8 mouse cellular contexts compared by ENCODE assay signal in genomic region chr1:183296877-183297383, GRCm38 (mm10). TPM values are rescaled to one million over a fixed set of nuclear protein-coding genes. Genes with fewer than 3 reads are reported as not detected.
DNase-seq lines count a peak whose midpoint lies in the region; ATAC-seq lines count a peak whose summit lies in the region.

TSS of gene Brox (minus strand) at chr1:183297269.

- under 1% methylated on average over 39 of the region's 39 CpGs for WGBS in heart, embryonic 13.5 days
- WGBS in liver, embryonic 12.5 days (ENCODE audit: insufficient replicate concordance): under 1% methylated on average over 39 of the region's 39 CpGs
- under 1% methylated on average over 39 of the region's 39 CpGs for WGBS in stomach, embryonic 15.5 days

- H3K9me3 ChIP-seq in heart, embryonic 13.5 days: no peaks in the 10 kb centered on the region
- H3K9me3 ChIP-seq in liver, embryonic 12.5 days (replicated peaks): no peaks in the 10 kb centered on the region
- H3K9me3 ChIP-seq in stomach, embryonic 15.5 days: no peaks in the 10 kb centered on the region

- ATAC-seq in heart, embryonic 13.5 days (ENCODE audit: extremely low read depth, insufficient number of reproducible peaks, low FRiP score, low TSS enrichment): peak; percentile 83
- peak; percentile 88 for ATAC-seq in liver, embryonic 12.5 days
- ATAC-seq in stomach, embryonic 15.5 days (ENCODE audit: insufficient read depth, low FRiP score, low read depth): peak; percentile 89

- H3K27ac ChIP-seq in brown adipose tissue, adult 24 weeks (replicated peaks; ENCODE audit: low read depth, low read length): peak within 1 kb of the TSS; percentile 97
- H3K27ac ChIP-seq in heart, embryonic 13.5 days (replicated peaks): peak within 1 kb of the TSS; percentile 66
- peak within 1 kb of the TSS; percentile 81 for H3K27ac ChIP-seq in liver, embryonic 12.5 days
- peak within 1 kb of the TSS; percentile 58 for H3K27ac ChIP-seq in stomach, embryonic 15.5 days

- H3K4me2 ChIP-seq in heart, embryonic 13.5 days: peak within 1 kb of the TSS; percentile 69
- peak within 1 kb of the TSS; percentile 69 for H3K4me2 ChIP-seq in liver, embryonic 12.5 days
- peak within 1 kb of the TSS; percentile 58 for H3K4me2 ChIP-seq in stomach, embryonic 15.5 days

- H3K27me3 ChIP-seq in heart, embryonic 13.5 days (replicated peaks): no peaks in the 10 kb centered on the region
- H3K27me3 ChIP-seq in liver, embryonic 12.5 days (replicated peaks): no peaks in the 10 kb centered on the region
- H3K27me3 ChIP-seq in stomach, embryonic 15.5 days (replicated peaks): no peaks in the 10 kb centered on the region

- peak within 1 kb of the TSS; percentile 86 for H3K4me3 ChIP-seq in brown adipose tissue, adult 24 weeks (ENCODE audit: insufficient read depth, low read depth, low read length)
- peak within 1 kb of the TSS; percentile 58 for H3K4me3 ChIP-seq in heart, embryonic 13.5 days
- peak within 1 kb of the TSS; percentile 65 for H3K4me3 ChIP-seq in liver, embryonic 12.5 days
- H3K4me3 ChIP-seq in stomach, embryonic 15.5 days (replicated peaks): peak within 1 kb of the TSS; percentile 54

- H3K4me1 ChIP-seq in brown adipose tissue, adult 24 weeks (ENCODE audit: control insufficient read depth, insufficient read depth, insufficient read length, low read length): no peaks in the 10 kb centered on the region
- peaks cover 5% of the 10 kb centered on the region; the same call in 1 of the 2 replicates for H3K4me1 ChIP-seq in heart, embryonic 13.5 days
- peaks cover 8% of the 10 kb centered on the region; the same call in 1 of the 2 replicates for H3K4me1 ChIP-seq in liver, embryonic 12.5 days
- H3K4me1 ChIP-seq in stomach, embryonic 15.5 days: no peaks in the 10 kb centered on the region

- H3K9ac ChIP-seq in heart, embryonic 13.5 days: peak within 1 kb of the TSS; percentile 79
- peak within 1 kb of the TSS; percentile 74 for H3K9ac ChIP-seq in liver, embryonic 12.5 days
- peak within 1 kb of the TSS; percentile 22; the same call in 1 of the 2 replicates for H3K9ac ChIP-seq in stomach, embryonic 15.5 days

- DNase-seq in CD4-positive, CD25-positive, alpha-beta regulatory T cell, adult 2 months (ENCODE audit: low read depth, low spot score): peak; percentile 96
- DNase-seq in fat pad, adult 2 months (ENCODE audit: extremely low read depth, low read depth, low spot score): peak; percentile 19
- DNase-seq in kidney, postnatal 10 days: peak; percentile 98
- DNase-seq in natural killer cell, adult 2 months (ENCODE audit: low spot score in 2 of 2): peak; percentile 93 to 95

- H3K36me3 ChIP-seq in heart, embryonic 13.5 days: peaks cover 22% of the 10 kb centered on the region
- peaks cover 22% of the 10 kb centered on the region for H3K36me3 ChIP-seq in liver, embryonic 12.5 days
- peaks cover 9% of the 10 kb centered on the region for H3K36me3 ChIP-seq in stomach, embryonic 15.5 days

RNA-seq across cellular contexts. Expression of gene Brox, which starts in this region (rescaled TPM):
- 22.6 TPM in 2 replicates for polyA plus RNA-seq in brown adipose tissue, adult 24 weeks (2012; ENCODE audit: insufficient read depth, insufficient read length, missing spikeins)
- 35.9 and 36.6 TPM in 2 replicates for polyA plus RNA-seq in heart, embryonic 13.5 days (2015; fragmentation: Nextera tagmentation; extraction: Ambion mirVana)
- 24.4 and 26.4 TPM in 2 replicates for polyA plus RNA-seq in liver, embryonic 12.5 days (2016; fragmentation: Nextera tagmentation; extraction: Ambion mirVana)
- polyA plus RNA-seq in stomach, embryonic 15.5 days (2015; fragmentation: Nextera tagmentation; extraction: Ambion mirVana): 39.0 and 41.6 TPM in 2 replicates

Comparison
In these comparisons a context has a peak if more than half of its experiments do, and no peak if none do; other contexts are left out.
1. Peak in every context shown above with its lines: DNase-seq, ATAC-seq, H3K4me3 ChIP-seq and H3K27ac ChIP-seq.
2. DNase-seq: peak in every context shown above with its lines; median percentile 98 in kidney, postnatal 10 days; 96 in CD4-positive, CD25-positive, alpha-beta regulatory T cell, adult 2 months; 94 in natural killer cell, adult 2 months; 19 in fat pad, adult 2 months.
3. H3K9ac ChIP-seq: peak in every context shown above with its lines; median percentile 79 in heart, embryonic 13.5 days; 74 in liver, embryonic 12.5 days; 22 in stomach, embryonic 15.5 days.